Comparison of ENCODE assay signal across 14 mouse cellular contexts in the genomic region with DNA sequence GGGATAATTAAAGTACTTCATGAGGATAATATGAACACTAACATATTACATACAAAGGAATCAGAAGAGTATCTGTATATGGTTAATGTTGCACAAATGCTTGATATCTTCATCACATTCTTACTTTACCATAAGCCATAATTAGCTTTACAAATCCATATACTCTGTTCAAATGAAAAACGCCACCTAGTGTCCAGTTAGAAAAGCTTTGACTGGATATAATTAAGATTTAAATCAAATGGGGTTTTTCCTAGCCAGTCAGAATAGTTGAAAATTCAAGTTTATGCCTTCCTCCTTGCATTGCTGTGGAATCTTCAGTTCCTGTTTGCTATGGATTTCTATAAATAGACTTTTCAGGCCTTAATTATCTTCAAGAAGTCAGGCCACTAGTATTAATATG. TPM values are rescaled to one million over a fixed set of nuclear protein-coding genes. Genes with fewer than 3 reads are reported as not detected.
A peak's percentile ranks its signal among the peaks of the same experiment; 100 is the strongest.
DNase-seq lines count a peak whose midpoint lies in the region; ATAC-seq and TF ChIP-seq lines count a peak whose summit lies in the region.
"Had no signal": no experiment of that assay in that cellular context is flagged by ENCODE, and none has a peak within 500 bp of the region (broad histone marks: within the 10 kb centered on the region; RNA-seq: fewer than 3 reads in every experiment).

No protein-coding gene starts in this region.

- no peaks in the 10 kb centered on the region; the same call in 1 of the 2 replicates for H3K36me3 ChIP-seq in forebrain, postnatal 0 days (ENCODE audit: insufficient read depth)
- no peaks in the 10 kb centered on the region; the same call in 1 of the 2 replicates for H3K36me3 ChIP-seq in forebrain, embryonic 11.5 days (ENCODE audit: control insufficient read depth, insufficient read depth, low read length)
- H3K36me3 ChIP-seq: stomach, embryonic 15.5 days had no signal

- H3K27me3 ChIP-seq in forebrain, postnatal 0 days (ENCODE audit: insufficient read depth, low read length), result no peaks in the 10 kb centered on the region
- no peaks in the 10 kb centered on the region for H3K27me3 ChIP-seq in forebrain, embryonic 11.5 days (ENCODE audit: control insufficient read depth, insufficient read depth, low read length)
- H3K27me3 ChIP-seq: forebrain, embryonic 12.5 days; stomach, embryonic 15.5 days had no signal

- peak; percentile 39 for TF ChIP-seq CTCF in forebrain, postnatal 0 days (IDR thresholded peaks at IDR 0.05; ENCODE audit: low read depth)
- TF ChIP-seq CTCF in lung, adult 2 months (IDR thresholded peaks at IDR 0.05; ENCODE audit: insufficient read depth, low read length), result peak; percentile 28; the same call in 1 of the 2 replicates

- H3K4me2 ChIP-seq in forebrain, postnatal 0 days (ENCODE audit: low read depth), result no peak overlapping the region
- no peak overlapping the region for H3K4me2 ChIP-seq in forebrain, embryonic 11.5 days (ENCODE audit: low read depth, low read length, severe bottlenecking)
- H3K4me2 ChIP-seq: forebrain, embryonic 12.5 days; stomach, embryonic 15.5 days had no signal

- no peak for TF ChIP-seq POLR2A in lung, adult 2 months (IDR thresholded peaks at IDR 0.05; ENCODE audit: borderline replicate concordance, extremely low read depth, low read depth, low read length)

- 6% methylated on average over 1 of the region's 1 CpGs for WGBS in forebrain, postnatal 0 days
- 0% methylated on average over 1 of the region's 1 CpGs for WGBS in forebrain, embryonic 11.5 days
- 2% methylated on average over 1 of the region's 1 CpGs for WGBS in lung, adult 2 months

- H3K4me3 ChIP-seq in forebrain, postnatal 0 days (ENCODE audit: low read depth, low read length), result no peak overlapping the region
- H3K4me3 ChIP-seq in forebrain, embryonic 11.5 days (ENCODE audit: low read depth, low read length), result no peak overlapping the region
- H3K4me3 ChIP-seq in lung, adult 2 months (replicated peaks; ENCODE audit: extremely low read depth, low read depth, low read length), result no peak overlapping the region
- H3K4me3 ChIP-seq: forebrain, embryonic 12.5 days; stomach, embryonic 15.5 days had no signal

- ATAC-seq in forebrain, postnatal 0 days, result no peak
- ATAC-seq in forebrain, embryonic 11.5 days (replicated peaks; ENCODE audit: low FRiP score), result no peak

- no peak overlapping the region for H3K27ac ChIP-seq in forebrain, postnatal 0 days (ENCODE audit: low read depth, low read length)
- no peak overlapping the region for H3K27ac ChIP-seq in forebrain, embryonic 11.5 days (ENCODE audit: low read depth, low read length)
- H3K27ac ChIP-seq: forebrain, embryonic 12.5 days; stomach, embryonic 15.5 days had no signal

- H3K9me3 ChIP-seq in forebrain, postnatal 0 days (ENCODE audit: low read length), result no peaks in the 10 kb centered on the region
- H3K9me3 ChIP-seq in forebrain, embryonic 11.5 days (ENCODE audit: control insufficient read depth, low read length), result no peaks in the 10 kb centered on the region
- H3K9me3 ChIP-seq: forebrain, embryonic 12.5 days; stomach, embryonic 15.5 days had no signal

- no peak overlapping the region for H3K9ac ChIP-seq in forebrain, postnatal 0 days
- no peak overlapping the region for H3K9ac ChIP-seq in forebrain, embryonic 11.5 days (ENCODE audit: low read length)
- H3K9ac ChIP-seq: forebrain, embryonic 12.5 days; stomach, embryonic 15.5 days had no signal

- no peak for DNase-seq in forebrain, postnatal 0 days
- DNase-seq in forebrain, embryonic 11.5 days (ENCODE audit: low spot score), result no peak
- no peak for DNase-seq in lung, adult 2 months
- no peak for DNase-seq in lung, postnatal 25 days (ENCODE audit: low spot score)
- peak; percentile 16 for DNase-seq in R1 (ENCODE audit: low read depth, low spot score)
- peak; percentile 13 for DNase-seq in retina, postnatal 7 days (ENCODE audit: low read depth, low spot score)
- DNase-seq in thymus, postnatal 4 days, result no peak
- no peak for DNase-seq in heart, adult 8-10 months (ENCODE audit: low spot score)
- DNase-seq: adrenal gland, postnatal 36 days; cerebellum, postnatal 25 days; right cerebral cortex, adult 18-20 months had no signal

- no peaks in the 10 kb centered on the region for H3K4me1 ChIP-seq in forebrain, postnatal 0 days (ENCODE audit: insufficient read depth)
- H3K4me1 ChIP-seq in forebrain, embryonic 11.5 days (replicated peaks; ENCODE audit: control insufficient read depth, insufficient read depth, low read length), result no peaks in the 10 kb centered on the region
- H3K4me1 ChIP-seq in lung, adult 2 months (ENCODE audit: control insufficient read depth, insufficient read depth, low read length), result no peaks in the 10 kb centered on the region
- H3K4me1 ChIP-seq: forebrain, embryonic 12.5 days; stomach, embryonic 15.5 days had no signal

RNA-seq across cellular contexts. Expression of a gene that starts 16.8 kb away (rescaled TPM):
- total RNA-seq in forebrain, postnatal 0 days (2014; rRNA removed), result 28.2 and 42.5 TPM in 2 replicates
- polyA plus RNA-seq in forebrain, postnatal 0 days (2015; fragmentation: Nextera tagmentation; extraction: Ambion mirVana), result 3.0 and 8.2 TPM in 2 replicates
- polyA plus RNA-seq in forebrain, embryonic 11.5 days (2014; fragmentation: Nextera tagmentation; extraction: Ambion mirVana), result 30.8 and 34.9 TPM in 2 replicates
- polyA plus RNA-seq in lung, adult 2 months (2012; rRNA removed), result 1.1 and 3.9 TPM in 2 replicates
- 1 to 10 TPM; 3.7 to 4.3 (median 4.0) TPM for total RNA-seq in heart, adult 8-10 months (2022)

RNA-seq across cellular contexts. Expression of a gene that starts 35.9 kb away (rescaled TPM):
- total RNA-seq in forebrain, postnatal 0 days (2014; rRNA removed), result 20.9 and 28.5 TPM in 2 replicates
- 16.0 and 22.7 TPM in 2 replicates for polyA plus RNA-seq in forebrain, postnatal 0 days (2015; fragmentation: Nextera tagmentation; extraction: Ambion mirVana)
- 47.7 and 48.3 TPM in 2 replicates for polyA plus RNA-seq in forebrain, embryonic 11.5 days (2014; fragmentation: Nextera tagmentation; extraction: Ambion mirVana)
- 9.6 and 10.5 TPM in 2 replicates for polyA plus RNA-seq in lung, adult 2 months (2012; rRNA removed)
- 1 to 10 TPM; 4.1 to 7.3 (median 5.7) TPM for total RNA-seq in heart, adult 8-10 months (2022)
- total RNA-seq: monocyte, adult 5-6 weeks had no signal

Comparison
In these comparisons a context has a peak if more than half of its experiments do, and no peak if none do; other contexts are left out.
1. DNase-seq: peak in R1 (single experiment) and retina, postnatal 7 days (single experiment); none in forebrain, postnatal 0 days (single experiment), forebrain, embryonic 11.5 days (single experiment), lung, adult 2 months (single experiment), lung, postnatal 25 days (single experiment), thymus, postnatal 4 days (single experiment) and heart, adult 8-10 months (single experiment).